Mouse (Mus musculus) lung, embryonic 15.5 days (tissue): ENCODE data around the gene Tsc2. TPM values are rescaled to one million over a fixed set of nuclear protein-coding genes. Genes with fewer than 3 reads are reported as not detected.

Source experiments
- ATAC-seq: fragments of 200-750 bp; cut with Nextera tagmentation; 2 replicates; pipeline ENCODE4 v1.8.0; 2017; ENCODE audit warnings: moderate number of reproducible peaks, borderline replicate concordance; ENCODE audit not compliant: low FRiP score, low TSS enrichment; ENCODE audit errors: extremely low read depth
- H3K27ac ChIP-seq: fragments of 300-500 bp; sonication (generic); 2 replicates; pipeline ENCODE4 v1.5.1; 2015; ENCODE audit warnings: moderate library complexity, mild to moderate bottlenecking, inconsistent platforms
- H3K27me3 ChIP-seq: fragments of 300-500 bp; sonication (generic); 2 replicates; pipeline ENCODE4 v1.6.1; 2015; ENCODE audit warnings: inconsistent platforms
- H3K36me3 ChIP-seq: fragments of 300-500 bp; sonication (generic); 2 replicates; pipeline ENCODE4 v1.6.1; 2015; ENCODE audit warnings: inconsistent platforms
- H3K4me1 ChIP-seq: fragments of 300-500 bp; sonication (generic); 2 replicates; pipeline ENCODE4 v1.6.1; 2015; ENCODE audit warnings: inconsistent platforms
- H3K4me2 ChIP-seq: fragments of 300-500 bp; sonication (generic); 2 replicates; pipeline ENCODE4 v1.6.1; 2015; ENCODE audit warnings: inconsistent platforms, mild to moderate bottlenecking, moderate library complexity
- H3K4me3 ChIP-seq: fragments of 300-500 bp; sonication (generic); 2 replicates; pipeline ENCODE4 v1.5.1; 2015; ENCODE audit warnings: mild to moderate bottlenecking, inconsistent platforms
- H3K9ac ChIP-seq: fragments of 300-500 bp; sonication (generic); 2 replicates; pipeline ENCODE4 v1.6.1; 2015; ENCODE audit warnings: inconsistent platforms
- H3K9me3 ChIP-seq: fragments of 300-500 bp; sonication (generic); 2 replicates; pipeline ENCODE4 v1.6.1; 2016; ENCODE audit warnings: inconsistent platforms
- WGBS: fragments of 180-500 bp; shearing (Covaris S2); methylation state at CpG from one replicate; pipeline ENCODE4 v1.1.7; 2015; 5-methylcytosine and 5-hydroxymethylcytosine counted together
- polyA plus RNA-seq: library from polyadenylated mRNA; unstranded; fragments of >200 nt; fragmentation: Nextera tagmentation; extraction: Ambion mirVana; gene quantifications from 2 replicates; pipeline ENCODE4 v1.2.1, GENCODE M21; 2015

Gene Tsc2
- polyA plus RNA-seq, 1 experiment from 2014 or later, result 53.5 TPM

GRCm38 (mm10) chr17:24603961-24604360, 28.5 kb downstream of the Tsc2 start:
- no peak overlapping the region for H3K4me2 ChIP-seq
- no peak overlapping the region for H3K4me3 ChIP-seq
- H3K27me3 ChIP-seq, result no peaks in the 10 kb centered on the region
- ATAC-seq, result no peak
- H3K27ac ChIP-seq, result no peak overlapping the region
- no peak overlapping the region for H3K9ac ChIP-seq
- H3K4me1 ChIP-seq, result no peaks in the 10 kb centered on the region
- peaks cover 55% of the 10 kb centered on the region for H3K36me3 ChIP-seq
- WGBS, result 91% methylated on average over 8 of the region's 8 CpGs
- no peaks in the 10 kb centered on the region for H3K9me3 ChIP-seq

GRCm38 (mm10) chr17:24600502-24600901, 31.9 kb downstream of the Tsc2 start:
- Histone ChIP-seq H3K27me3 (no peaks in the 10 kb centered on the region), H3K4me1 (no peaks in the 10 kb centered on the region), H3K9ac (no peak overlapping the region), H3K27ac (no peak overlapping the region), H3K4me2 (no peak overlapping the region), H3K36me3 (peaks cover 70% of the 10 kb centered on the region), H3K9me3 (no peaks in the 10 kb centered on the region), H3K4me3 (no peak overlapping the region)
- WGBS, result 92% methylated on average over 4 of the region's 4 CpGs
- ATAC-seq, result no peak

DNA sequence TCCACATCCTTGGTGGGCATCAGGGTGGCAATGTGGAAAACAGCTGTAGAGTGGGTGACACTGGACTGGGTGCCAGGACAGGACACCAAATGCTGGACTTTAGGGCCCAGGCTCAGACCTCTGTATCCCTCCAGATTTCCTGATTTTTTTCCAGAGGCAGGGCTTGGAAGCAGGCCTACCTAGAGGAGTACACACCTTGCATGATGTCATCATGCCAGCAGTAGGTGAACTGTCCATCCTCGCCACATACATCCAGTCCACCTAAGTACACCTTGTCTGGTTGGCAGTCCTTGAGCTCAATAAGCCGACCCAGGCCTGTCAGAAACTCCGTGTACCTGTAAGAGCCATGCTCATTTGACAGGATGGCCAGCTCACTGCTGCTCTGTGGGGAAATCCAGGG, 34.4 kb downstream of the Tsc2 start:
- no peaks in the 10 kb centered on the region for H3K27me3 ChIP-seq
- ATAC-seq, result no peak
- peaks cover 79% of the 10 kb centered on the region for H3K36me3 ChIP-seq
- 82% methylated on average over 3 of the region's 3 CpGs for WGBS
- no peak overlapping the region for H3K4me3 ChIP-seq
- no peak overlapping the region for H3K27ac ChIP-seq
- no peak overlapping the region for H3K4me2 ChIP-seq
- H3K9me3 ChIP-seq, result no peaks in the 10 kb centered on the region
- H3K4me1 ChIP-seq, result no peaks in the 10 kb centered on the region
- no peak overlapping the region for H3K9ac ChIP-seq

DNA sequence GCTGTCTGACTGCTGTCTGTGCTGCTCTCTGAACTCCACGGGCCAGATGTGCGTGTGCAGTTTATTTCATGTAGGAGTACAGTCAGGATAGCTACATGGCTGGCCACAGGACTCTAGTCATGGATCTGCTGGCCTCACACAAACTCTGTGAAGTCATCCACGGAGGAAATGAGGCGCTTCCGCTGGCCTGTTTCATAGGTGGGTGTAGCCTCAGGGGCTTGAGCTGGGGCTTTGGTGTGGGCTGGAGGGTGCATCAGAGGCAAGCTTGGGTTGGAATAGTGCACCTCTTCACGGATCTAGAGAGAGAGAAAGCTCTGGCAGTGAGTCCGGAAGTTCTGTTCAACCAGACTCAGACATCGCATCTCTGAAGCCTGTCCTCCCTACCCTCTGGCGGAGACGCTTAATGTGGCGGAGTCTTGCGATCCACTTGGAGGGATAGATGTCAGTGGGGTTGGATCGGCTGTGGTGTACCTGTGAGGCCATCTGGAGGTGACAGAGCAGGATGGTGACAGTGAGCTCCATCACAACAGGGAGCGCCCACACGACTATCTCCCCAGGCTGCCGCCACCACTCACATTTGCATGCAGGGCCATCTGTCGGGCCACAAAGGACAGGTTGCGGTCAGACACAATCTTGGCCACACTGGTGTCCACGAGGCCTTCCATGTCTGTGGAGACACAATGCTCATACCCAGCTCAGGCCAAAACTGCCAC, 35.8 kb downstream of the Tsc2 start:
- WGBS, result 86% methylated on average over 19 of the region's 19 CpGs
- H3K9ac ChIP-seq, result no peak overlapping the region
- no peaks in the 10 kb centered on the region for H3K4me1 ChIP-seq
- H3K27me3 ChIP-seq, result no peaks in the 10 kb centered on the region
- no peak overlapping the region for H3K27ac ChIP-seq
- ATAC-seq, result no peak
- H3K4me2 ChIP-seq, result no peak overlapping the region
- H3K36me3 ChIP-seq, result peaks cover 87% of the 10 kb centered on the region
- H3K4me3 ChIP-seq, result no peak overlapping the region
- no peaks in the 10 kb centered on the region for H3K9me3 ChIP-seq

DNA sequence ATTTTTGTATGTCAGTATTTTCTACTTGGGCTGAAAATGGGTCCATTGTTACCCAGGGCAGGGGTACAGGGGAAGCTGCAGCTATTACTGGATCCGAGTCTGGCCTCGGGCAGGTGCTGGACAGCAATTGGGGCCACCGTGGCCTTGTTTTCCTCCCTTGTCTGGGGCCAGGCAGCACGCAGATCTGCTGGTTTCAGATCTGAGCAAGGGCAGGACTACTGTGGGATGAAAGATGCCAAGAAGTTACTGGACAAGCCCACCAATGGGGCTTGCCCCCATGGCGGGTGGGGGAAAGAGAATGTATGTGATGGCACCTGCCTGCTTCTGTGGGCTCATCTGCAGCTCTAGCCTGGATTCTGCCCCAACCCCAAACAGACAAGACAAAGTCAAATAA, 36.4 kb downstream of the Tsc2 start:
- Histone ChIP-seq H3K9me3 (no peaks in the 10 kb centered on the region), H3K36me3 (peaks cover 88% of the 10 kb centered on the region), H3K27me3 (no peaks in the 10 kb centered on the region), H3K4me1 (no peaks in the 10 kb centered on the region), H3K9ac (no peak overlapping the region), H3K4me2 (no peak overlapping the region), H3K4me3 (no peak overlapping the region), H3K27ac (no peak overlapping the region)
- WGBS, result 82% methylated on average over 5 of the region's 5 CpGs
- no peak for ATAC-seq

- Histone ChIP-seq H3K4me1 (no peaks in the 10 kb centered on the region), H3K9ac (no peak overlapping the region), H3K36me3 (peaks cover 95% of the 10 kb centered on the region), H3K4me3 (no peak overlapping the region), H3K27me3 (no peaks in the 10 kb centered on the region), H3K9me3 (no peaks in the 10 kb centered on the region), H3K27ac (no peak overlapping the region; the same call in 1 of the 2 replicates), H3K4me2 (no peak overlapping the region)
- WGBS, result 61% methylated on average over 17 of the region's 17 CpGs
- no peak for ATAC-seq
Observed at GRCm38 (mm10) chr17:24595126-24596072, 37.0 kb downstream of the Tsc2 start.

GRCm38 (mm10) chr17:24593992-24594890, 38.2 kb downstream of the Tsc2 start:
- Histone ChIP-seq H3K27ac (no peak overlapping the region), H3K36me3 (peaks cover 96% of the 10 kb centered on the region), H3K4me2 (no peak overlapping the region), H3K4me1 (no peaks in the 10 kb centered on the region), H3K9me3 (no peaks in the 10 kb centered on the region), H3K27me3 (no peaks in the 10 kb centered on the region), H3K9ac (no peak overlapping the region), H3K4me3 (no peak overlapping the region)
- 86% methylated on average over 26 of the region's 26 CpGs for WGBS
- ATAC-seq, result no peak

DNA sequence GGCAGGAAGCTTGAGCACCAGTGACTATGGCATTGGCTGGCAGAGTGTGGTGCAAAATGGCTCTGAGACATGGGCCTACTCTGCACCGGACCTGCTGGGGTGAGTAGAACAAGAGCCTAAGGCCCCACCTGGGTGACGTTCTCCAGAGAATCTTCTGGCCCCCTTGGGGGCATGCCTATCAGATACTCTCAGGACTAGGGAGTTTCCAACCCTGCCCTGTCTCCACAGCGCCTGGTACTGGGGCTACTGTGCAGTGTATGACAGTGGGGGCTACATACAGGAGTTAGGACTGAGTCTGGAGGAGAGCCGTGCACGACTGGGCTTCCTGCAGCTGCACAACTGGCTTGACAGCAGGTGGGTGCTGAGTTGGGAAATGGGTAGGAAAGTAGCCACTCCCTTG, 39.2 kb downstream of the Tsc2 start:
- H3K9ac ChIP-seq, result no peak overlapping the region
- H3K9me3 ChIP-seq, result no peaks in the 10 kb centered on the region
- no peak overlapping the region for H3K4me3 ChIP-seq
- no peak overlapping the region for H3K4me2 ChIP-seq
- no peaks in the 10 kb centered on the region for H3K4me1 ChIP-seq
- no peak overlapping the region for H3K27ac ChIP-seq
- H3K36me3 ChIP-seq, result peaks cover 91% of the 10 kb centered on the region
- WGBS, result 80% methylated on average over 5 of the region's 5 CpGs
- no peak for ATAC-seq
- H3K27me3 ChIP-seq, result no peaks in the 10 kb centered on the region

DNA sequence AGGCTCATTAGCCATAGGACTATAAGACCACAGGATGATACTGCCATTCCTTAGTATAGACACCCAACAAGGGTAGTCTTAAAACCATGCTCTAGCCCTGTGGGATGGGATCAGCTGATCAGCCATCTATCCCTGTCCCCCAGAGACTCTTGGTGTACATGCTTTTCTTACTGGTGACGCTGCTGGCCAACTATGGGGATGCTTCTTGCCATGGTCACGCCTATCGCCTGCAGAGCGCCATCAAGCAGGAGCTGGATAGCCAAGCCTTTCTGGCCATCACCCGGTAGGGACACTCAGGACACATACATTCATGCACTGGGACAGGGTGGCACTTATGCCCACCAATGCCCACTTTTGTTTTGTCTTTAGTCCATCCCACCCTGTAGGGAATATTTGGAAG, 40.7 kb downstream of the Tsc2 start:
- Histone ChIP-seq H3K9ac (no peak overlapping the region), H3K27ac (no peak overlapping the region), H3K4me2 (no peak overlapping the region), H3K36me3 (peaks cover 89% of the 10 kb centered on the region), H3K4me1 (no peaks in the 10 kb centered on the region), H3K27me3 (no peaks in the 10 kb centered on the region), H3K9me3 (no peaks in the 10 kb centered on the region), H3K4me3 (no peak overlapping the region)
- ATAC-seq, result no peak
- WGBS, result 89% methylated on average over 5 of the region's 5 CpGs

DNA sequence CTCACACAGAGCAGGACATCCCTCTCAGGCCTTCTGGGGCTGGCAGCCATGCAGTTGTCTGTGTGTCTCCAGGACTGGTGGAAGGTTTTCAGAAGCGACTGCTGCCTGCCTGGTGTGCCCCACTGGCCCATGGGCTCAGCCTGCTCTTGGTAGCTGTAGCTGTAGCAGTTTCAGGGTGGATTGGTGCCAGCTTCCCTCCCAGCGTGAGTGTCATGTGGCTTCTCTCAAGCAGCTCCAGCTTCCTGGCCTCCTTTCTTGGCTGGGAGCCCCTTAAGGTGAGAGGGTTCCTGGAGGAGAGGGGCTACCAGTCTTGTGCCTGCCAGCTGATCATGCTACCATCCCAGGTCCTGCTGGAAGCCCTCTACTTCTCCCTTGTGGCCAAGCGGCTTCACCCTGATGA, 41.5 kb downstream of the Tsc2 start:
- ATAC-seq, result no peak
- Histone ChIP-seq H3K4me3 (no peak overlapping the region), H3K9me3 (no peaks in the 10 kb centered on the region), H3K4me2 (no peak overlapping the region), H3K27ac (no peak overlapping the region), H3K9ac (no peak overlapping the region), H3K36me3 (peaks cover 89% of the 10 kb centered on the region), H3K4me1 (no peaks in the 10 kb centered on the region), H3K27me3 (no peaks in the 10 kb centered on the region)
- 82% methylated on average over 3 of the region's 3 CpGs for WGBS

GRCm38 (mm10) chr17:24586532-24586931, 45.9 kb downstream of the Tsc2 start:
- Histone ChIP-seq H3K27ac (no peak overlapping the region), H3K4me2 (no peak overlapping the region), H3K4me3 (no peak overlapping the region), H3K9me3 (no peaks in the 10 kb centered on the region), H3K27me3 (no peaks in the 10 kb centered on the region), H3K4me1 (no peaks in the 10 kb centered on the region), H3K9ac (no peak overlapping the region), H3K36me3 (peaks cover 63% of the 10 kb centered on the region)
- 92% methylated on average over 4 of the region's 4 CpGs for whole genome bisulfite sequencing
- no peak for ATAC-seq
